In the genomic region with DNA sequence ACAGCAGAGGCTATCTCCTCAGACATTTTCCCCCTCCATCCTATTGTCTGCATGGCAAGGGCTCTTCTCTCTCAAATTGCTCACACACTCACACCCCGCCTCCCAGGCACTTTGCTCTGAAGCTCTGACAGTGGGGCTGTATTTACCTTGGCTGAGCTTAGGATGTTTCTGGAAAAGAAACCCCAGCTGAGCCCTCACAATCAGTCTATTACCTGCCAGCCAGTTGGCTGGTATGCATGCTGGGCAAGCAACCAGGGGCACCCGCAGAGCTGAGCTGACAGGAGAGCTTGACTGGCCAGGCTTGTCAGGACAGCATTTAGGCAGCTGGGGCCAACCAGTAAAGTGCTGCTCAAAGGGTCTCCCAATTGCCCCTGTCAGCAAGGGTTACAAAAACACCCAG, we compare ENCODE assay signal across 11 mouse cellular contexts. TPM values are rescaled to one million over a fixed set of nuclear protein-coding genes. Genes with fewer than 3 reads are reported as not detected.
A peak's percentile ranks its signal among the peaks of the same experiment; 100 is the strongest.
DNase-seq lines count a peak whose midpoint lies in the region; ATAC-seq lines count a peak whose summit lies in the region.
"Had no signal": no experiment of that assay in that cellular context is flagged by ENCODE, and none has a peak within 500 bp of the region (broad histone marks: within the 10 kb centered on the region; RNA-seq: fewer than 3 reads in every experiment).

No protein-coding gene starts in this region.

- no peaks in the 10 kb centered on the region for H3K36me3 ChIP-seq in hindbrain, embryonic 14.5 days (replicated peaks; ENCODE audit: control insufficient read depth, insufficient read depth)
- H3K36me3 ChIP-seq in hindbrain, embryonic 10.5 days = no peaks in the 10 kb centered on the region
- no peaks in the 10 kb centered on the region for H3K36me3 ChIP-seq in heart, embryonic 14.5 days (ENCODE audit: control insufficient read depth, insufficient read depth, low read length)

- H3K9ac ChIP-seq in hindbrain, embryonic 14.5 days = 0 out of 2 replicates have a peak overlapping the region, but pooled peaks have one; percentile 11
- H3K9ac ChIP-seq in heart, embryonic 14.5 days (ENCODE audit: low read length) = no peak overlapping the region
- H3K9ac ChIP-seq: liver, embryonic 14.5 days had no signal

- peak overlapping the region; percentile 32 for H3K27ac ChIP-seq in hindbrain, embryonic 14.5 days
- H3K27ac ChIP-seq in hindbrain, embryonic 10.5 days = no peak overlapping the region; the same call in 1 of the 2 replicates
- H3K27ac ChIP-seq in heart, embryonic 14.5 days (replicated peaks in 1 of 2; ENCODE audit: control insufficient read depth in 1 of 2, insufficient read depth in 1 of 2, low read depth in 2 of 2, low read length in 2 of 2) = no peak overlapping the region
- H3K27ac ChIP-seq: liver, embryonic 14.5 days had no signal

- no peak for ATAC-seq in hindbrain, embryonic 14.5 days (ENCODE audit: low FRiP score)
- ATAC-seq in heart, embryonic 14.5 days (ENCODE audit: insufficient number of reproducible peaks, insufficient read depth, low FRiP score, low read depth) = peak; percentile 31; the same call in 1 of the 2 replicates

- H3K4me3 ChIP-seq in hindbrain, embryonic 14.5 days (replicated peaks; ENCODE audit: low read length) = no peak overlapping the region
- H3K4me3 ChIP-seq in hindbrain, embryonic 10.5 days = no peak overlapping the region
- no peak overlapping the region for H3K4me3 ChIP-seq in heart, embryonic 14.5 days (ENCODE audit: control insufficient read depth in 1 of 2, insufficient read depth in 1 of 2, low read depth in 1 of 2, low read length in 2 of 2)
- H3K4me3 ChIP-seq: megakaryocyte, embryonic 14.5 days had no signal

- WGBS in hindbrain, embryonic 14.5 days = 34% methylated on average over 2 of the region's 2 CpGs
- 34% methylated on average over 2 of the region's 2 CpGs for WGBS in hindbrain, embryonic 10.5 days
- WGBS in heart, embryonic 14.5 days = 32% methylated on average over 2 of the region's 2 CpGs

- no peaks in the 10 kb centered on the region for H3K27me3 ChIP-seq in hindbrain, embryonic 14.5 days (ENCODE audit: control insufficient read depth, insufficient read depth, low read length)
- H3K27me3 ChIP-seq in hindbrain, embryonic 10.5 days (ENCODE audit: insufficient read depth, poor library complexity, severe bottlenecking) = peaks cover 6% of the 10 kb centered on the region; the same call in 1 of the 2 replicates
- H3K27me3 ChIP-seq in heart, embryonic 14.5 days (ENCODE audit: control insufficient read depth, insufficient read depth, low read length) = peaks cover 4% of the 10 kb centered on the region; the same call in 1 of the 2 replicates

- no peaks in the 10 kb centered on the region for H3K9me3 ChIP-seq in hindbrain, embryonic 14.5 days (ENCODE audit: control insufficient read depth, low read length)
- H3K9me3 ChIP-seq in hindbrain, embryonic 10.5 days = no peaks in the 10 kb centered on the region
- no peaks in the 10 kb centered on the region for H3K9me3 ChIP-seq in heart, embryonic 14.5 days (ENCODE audit: control insufficient read depth, low read length)
- H3K9me3 ChIP-seq: megakaryocyte, embryonic 14.5 days had no signal

- no peak for DNase-seq in hindbrain, embryonic 14.5 days (ENCODE audit: low spot score)
- DNase-seq in hindbrain, embryonic 10.5 days (ENCODE audit: low spot score) = no peak
- peak; percentile 89 for DNase-seq in Muller cell, postnatal 12 days (ENCODE audit: inconsistent ontology term)
- peak; percentile 55 for DNase-seq in brain, adult 2 months (ENCODE audit: low read depth, low spot score)
- DNase-seq in lung, postnatal 25 days (ENCODE audit: low spot score) = no peak
- no peak for DNase-seq in testis, postnatal 10 days (ENCODE audit: low spot score)
- DNase-seq: adrenal gland, adult 2 months; thymus, adult 2 months had no signal

- H3K4me1 ChIP-seq in hindbrain, embryonic 14.5 days (replicated peaks; ENCODE audit: control insufficient read depth, insufficient read depth, low read length) = 0 out of 2 replicates have a peak, but pooled peaks cover 5% of the 10 kb centered on the region
- H3K4me1 ChIP-seq in hindbrain, embryonic 10.5 days (replicated peaks) = peaks cover 19% of the 10 kb centered on the region
- H3K4me1 ChIP-seq in heart, embryonic 14.5 days (ENCODE audit: control insufficient read depth in 2 of 2, insufficient read depth in 2 of 2, low read length in 2 of 2) = peaks cover 7 to 9% of the 10 kb centered on the region in 2 experiments; a peak in 2 of 4 replicates

- no peak overlapping the region for H3K4me2 ChIP-seq in hindbrain, embryonic 14.5 days (replicated peaks)
- H3K4me2 ChIP-seq in heart, embryonic 14.5 days (ENCODE audit: low read length) = no peak overlapping the region

RNA-seq across cellular contexts. Expression of a gene that starts 19.1 kb away (rescaled TPM):
- polyA plus RNA-seq in hindbrain, embryonic 14.5 days (2014; fragmentation: Nextera tagmentation; extraction: Ambion mirVana) = 0.90 and 1.1 TPM in 2 replicates
- 0.11 and 0.24 TPM in 2 replicates for polyA plus RNA-seq in hindbrain, embryonic 10.5 days (2016; fragmentation: Nextera tagmentation; extraction: Ambion mirVana)
- polyA plus RNA-seq in heart, embryonic 14.5 days (2014; fragmentation: Nextera tagmentation; extraction: Ambion mirVana) = 0.43 and 0.66 TPM in 2 replicates

RNA-seq across cellular contexts. Expression of a gene that starts 28.9 kb away (rescaled TPM):
- polyA plus RNA-seq in hindbrain, embryonic 14.5 days (2014; fragmentation: Nextera tagmentation; extraction: Ambion mirVana) = 6.5 and 11.0 TPM in 2 replicates
- 13.3 and 16.2 TPM in 2 replicates for polyA plus RNA-seq in hindbrain, embryonic 10.5 days (2016; fragmentation: Nextera tagmentation; extraction: Ambion mirVana)
- 3.2 and 4.0 TPM in 2 replicates for polyA plus RNA-seq in heart, embryonic 14.5 days (2014; fragmentation: Nextera tagmentation; extraction: Ambion mirVana)

RNA-seq across cellular contexts. Expression of a gene that starts 55.7 kb away (rescaled TPM):
- 40.0 and 40.3 TPM in 2 replicates for polyA plus RNA-seq in hindbrain, embryonic 14.5 days (2014; fragmentation: Nextera tagmentation; extraction: Ambion mirVana)
- polyA plus RNA-seq in hindbrain, embryonic 10.5 days (2016; fragmentation: Nextera tagmentation; extraction: Ambion mirVana) = 7.6 and 22.9 TPM in 2 replicates
- polyA plus RNA-seq in heart, embryonic 14.5 days (2014; fragmentation: Nextera tagmentation; extraction: Ambion mirVana) = 7.1 and 7.9 TPM in 2 replicates

RNA-seq across cellular contexts. Expression of a gene that starts 59.4 kb away (rescaled TPM):
- 614 and 694 TPM in 2 replicates for polyA plus RNA-seq in hindbrain, embryonic 14.5 days (2014; fragmentation: Nextera tagmentation; extraction: Ambion mirVana)
- polyA plus RNA-seq in hindbrain, embryonic 10.5 days (2016; fragmentation: Nextera tagmentation; extraction: Ambion mirVana) = 1,011 and 1,145 TPM in 2 replicates
- 721 and 767 TPM in 2 replicates for polyA plus RNA-seq in heart, embryonic 14.5 days (2014; fragmentation: Nextera tagmentation; extraction: Ambion mirVana)

Comparison
In these comparisons a context has a peak if more than half of its experiments do, and no peak if none do; other contexts are left out.
1. DNase-seq: peak in Muller cell, postnatal 12 days (single experiment) and brain, adult 2 months (single experiment); none in hindbrain, embryonic 14.5 days (single experiment), hindbrain, embryonic 10.5 days (single experiment), lung, postnatal 25 days (single experiment) and testis, postnatal 10 days (single experiment).